Mouse (Mus musculus) MEL-GATA-1-ER (cell line): ENCODE measurements around the gene Ftsj3.
A peak's percentile ranks its signal among the peaks of the same experiment; 100 is the strongest.

Source experiments
- DNase-seq: peaks from one replicate; pipeline ENCODE4 v3.0.0-alpha.2; 2012; ENCODE audit warnings: low read depth; ENCODE audit errors: extremely low read depth

Ftsj3 gene

DNA sequence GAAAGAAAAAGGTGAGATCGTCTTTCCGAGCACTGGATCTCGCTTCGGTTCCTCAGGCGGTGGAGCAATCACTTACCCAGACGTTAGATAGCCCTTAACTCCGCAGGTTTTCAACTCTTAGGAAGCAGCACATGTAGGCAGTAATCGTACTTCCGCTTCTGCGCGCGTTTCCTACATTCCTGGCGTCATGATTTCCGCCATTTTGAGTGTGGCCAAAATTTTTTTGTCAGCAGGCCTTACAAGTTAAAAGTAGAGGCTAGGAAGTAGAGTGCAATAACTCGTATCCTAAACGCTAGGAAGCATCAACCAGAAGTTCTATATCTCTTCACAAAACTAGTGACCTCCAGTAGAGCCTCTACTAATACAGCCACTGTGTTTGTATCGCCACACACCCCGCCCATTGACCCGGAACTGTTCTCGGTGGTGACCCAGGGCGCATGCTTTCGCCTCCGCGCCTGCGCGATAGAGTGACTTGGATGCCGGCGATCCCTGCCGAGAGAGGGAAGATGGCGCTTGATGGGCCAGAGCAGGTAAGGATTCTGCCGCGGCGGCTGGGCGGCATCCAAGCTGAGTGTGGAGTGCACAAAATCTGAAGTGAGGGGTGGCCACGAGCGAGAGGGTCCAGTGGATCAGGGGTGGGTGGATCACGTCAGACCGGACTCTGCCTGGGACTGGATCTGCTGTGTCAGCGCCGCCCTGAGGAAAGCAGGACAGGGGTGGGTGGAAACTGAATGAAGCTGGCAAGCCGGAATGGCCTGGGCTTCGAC lies at the start of gene Ftsj3, which contains the start of gene Psmc5:
TSS of gene Ftsj3 (minus strand) at position 395 of the 767 bp plus-strand sequence.
TSS of gene Psmc5 (plus strand) at position 470 of the 767 bp plus-strand sequence.
- DNase-seq = peak; percentile 84

GRCm38 (mm10) chr11:106305348-106306064 lies 49.6 kb upstream of the Ftsj3 start:
- no peak for DNase-seq

DNA sequence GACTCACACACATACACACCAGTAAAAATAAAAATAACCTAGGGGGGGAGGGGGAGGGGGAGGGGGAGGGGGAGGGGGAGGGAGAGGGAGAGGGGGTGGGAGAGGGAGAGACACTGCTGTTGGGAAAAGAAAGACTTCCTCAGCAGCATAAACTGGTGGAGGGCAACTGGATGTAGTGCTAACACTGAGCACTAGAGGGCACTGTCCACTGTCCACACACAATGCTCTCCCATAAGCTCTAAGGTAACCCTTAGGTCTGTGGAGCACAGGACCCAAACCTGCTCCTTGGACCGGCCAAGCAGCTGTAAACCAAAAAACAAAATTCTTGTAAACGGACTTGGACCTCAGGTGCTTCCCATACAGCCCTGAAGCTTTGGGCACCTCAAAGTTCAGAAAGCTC lies 46.8 kb upstream of the Ftsj3 start:
- DNase-seq = peak; percentile 60

- DNase-seq = no peak
Measured at GRCm38 (mm10) chr11:106301765-106302164, 45.9 kb upstream of the Ftsj3 start, which contains the start of gene Gh. Gene Gh (minus strand): TSS chr11:106301865.

DNA sequence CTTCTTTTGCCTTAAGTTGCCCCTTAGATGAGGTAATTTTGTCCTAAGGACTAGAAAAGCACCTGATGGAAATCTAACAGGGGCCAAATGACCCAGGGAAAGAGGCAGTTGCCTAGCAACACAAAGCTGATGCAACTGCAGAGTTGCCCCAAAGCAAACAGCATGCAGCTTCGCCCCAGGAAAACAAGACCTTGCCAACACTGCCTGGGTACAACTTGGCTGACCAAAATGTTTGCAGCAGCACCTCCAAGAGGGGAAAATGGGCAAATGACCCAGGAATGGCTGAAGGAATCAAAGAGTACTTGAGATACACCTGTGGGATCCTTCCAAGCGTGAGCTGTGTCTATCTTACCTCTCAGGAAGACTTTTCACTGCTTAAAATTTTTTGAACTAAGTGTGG lies 36.0 kb upstream of the Ftsj3 start:
- DNase-seq = no peak

GRCm38 (mm10) chr11:106290376-106290775 lies 34.5 kb upstream of the Ftsj3 start:
- no peak for DNase-seq

- DNase-seq = no peak
Measured at GRCm38 (mm10) chr11:106289369-106289768, 33.5 kb upstream of the Ftsj3 start.

DNA sequence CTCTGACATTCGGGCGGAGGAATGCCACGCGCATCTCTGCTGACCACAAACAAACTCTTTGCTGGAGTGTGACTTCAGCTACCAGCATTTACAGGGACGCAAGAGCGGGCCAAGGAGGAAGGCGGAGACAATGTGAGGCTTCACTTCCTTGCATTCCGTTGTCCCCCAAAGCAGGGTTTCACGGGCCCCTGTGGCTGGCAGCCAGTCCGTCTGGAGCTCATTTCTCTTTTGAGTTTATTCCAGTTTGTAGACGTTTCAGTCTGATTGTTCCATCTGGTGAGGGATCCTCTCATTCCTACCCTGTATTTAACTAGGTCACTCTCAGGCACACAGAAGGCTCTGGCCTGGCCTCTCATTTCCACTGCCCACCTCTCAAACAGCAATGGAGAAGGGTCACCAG lies 31.1 kb upstream of the Ftsj3 start:
- no peak for DNase-seq

DNA sequence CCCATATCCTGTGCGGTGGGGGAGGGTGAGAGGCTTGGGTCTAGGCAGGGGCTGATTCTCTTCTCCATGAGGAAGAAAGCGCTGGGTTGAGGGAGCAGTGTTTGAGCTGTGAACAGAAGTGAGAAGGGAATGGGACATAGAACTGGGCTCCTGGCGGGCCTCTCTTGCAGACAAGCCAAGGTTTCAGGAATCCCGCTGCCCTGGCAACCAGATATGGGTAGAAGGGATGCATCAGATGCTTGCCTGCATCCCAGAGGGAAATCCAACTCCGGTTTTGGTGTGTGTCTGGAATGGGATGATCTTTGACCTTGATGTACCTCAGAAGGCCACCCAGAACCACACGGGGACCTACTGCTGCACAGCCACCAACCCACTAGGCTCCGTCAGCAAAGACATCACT lies 30.3 kb upstream of the Ftsj3 start:
- no peak for DNase-seq

DNA sequence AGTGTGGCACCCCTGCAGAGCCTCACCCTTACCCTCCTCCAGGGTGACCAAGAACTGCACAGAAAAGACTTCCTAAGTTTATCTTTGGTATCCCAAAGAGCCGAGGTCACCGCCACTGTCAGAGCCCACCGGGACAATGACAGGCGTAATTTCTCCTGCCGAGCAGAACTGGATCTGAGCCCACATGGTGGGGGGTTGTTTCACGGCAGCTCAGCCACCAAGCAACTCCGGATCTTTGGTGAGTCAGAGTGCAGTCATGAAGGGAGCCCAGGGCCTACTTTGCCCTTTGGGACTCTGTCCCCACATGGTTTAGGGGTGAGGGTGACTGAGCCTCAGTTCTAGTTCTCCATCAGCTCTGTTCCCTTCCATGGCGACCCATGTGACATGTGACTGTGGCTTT lies 28.2 kb upstream of the Ftsj3 start:
- no peak for DNase-seq

DNA sequence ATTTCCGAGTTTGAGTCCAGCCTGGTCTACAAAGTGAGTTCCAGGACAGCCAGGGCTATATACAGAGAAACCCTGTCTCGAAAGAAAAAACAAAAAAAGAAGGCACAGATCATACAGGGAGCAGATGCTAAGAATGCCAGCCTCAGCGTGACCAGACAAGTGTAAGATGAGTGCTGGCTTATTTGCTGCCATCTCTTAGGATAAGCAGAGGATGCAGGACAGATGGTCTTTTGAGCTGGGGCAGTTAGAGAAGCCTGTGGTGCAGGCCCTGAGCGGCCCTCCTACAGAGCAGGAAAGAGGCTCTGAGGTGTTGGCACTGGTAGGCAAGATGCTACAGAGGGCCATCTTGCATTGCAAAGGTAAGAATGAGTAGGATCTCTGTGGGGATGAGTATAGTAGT lies 27.5 kb upstream of the Ftsj3 start:
- DNase-seq = no peak

- no peak for DNase-seq
Measured at GRCm38 (mm10) chr11:106282452-106282851, 26.6 kb upstream of the Ftsj3 start.

GRCm38 (mm10) chr11:106276454-106276853 lies 20.6 kb upstream of the Ftsj3 start, which contains the start of gene Tcam1:
Gene Tcam1 (plus strand): TSS chr11:106276672.
- DNase-seq = peak; percentile 94

- no peak for DNase-seq
Measured at GRCm38 (mm10) chr11:106274971-106275411, 19.1 kb upstream of the Ftsj3 start.

DNA sequence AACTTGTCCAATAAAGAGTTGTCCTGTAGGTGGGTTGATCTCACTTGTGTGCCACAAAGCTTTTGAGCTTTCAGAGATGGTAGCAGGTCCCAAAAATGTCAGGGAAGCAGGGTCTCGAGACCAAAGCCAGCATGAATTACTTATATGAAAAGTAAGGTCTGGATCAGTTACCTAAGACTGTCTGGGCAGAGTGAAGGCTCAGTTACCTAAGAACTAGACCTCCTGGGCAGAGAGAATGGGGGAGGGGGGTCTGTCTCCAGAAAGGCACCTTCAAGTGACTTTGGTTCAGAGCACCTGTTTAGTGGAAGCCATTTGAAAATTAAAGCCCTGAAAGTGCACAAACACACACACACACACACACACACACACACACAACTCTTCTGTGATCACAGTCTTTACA lies 18.5 kb upstream of the Ftsj3 start:
- no peak for DNase-seq

DNA sequence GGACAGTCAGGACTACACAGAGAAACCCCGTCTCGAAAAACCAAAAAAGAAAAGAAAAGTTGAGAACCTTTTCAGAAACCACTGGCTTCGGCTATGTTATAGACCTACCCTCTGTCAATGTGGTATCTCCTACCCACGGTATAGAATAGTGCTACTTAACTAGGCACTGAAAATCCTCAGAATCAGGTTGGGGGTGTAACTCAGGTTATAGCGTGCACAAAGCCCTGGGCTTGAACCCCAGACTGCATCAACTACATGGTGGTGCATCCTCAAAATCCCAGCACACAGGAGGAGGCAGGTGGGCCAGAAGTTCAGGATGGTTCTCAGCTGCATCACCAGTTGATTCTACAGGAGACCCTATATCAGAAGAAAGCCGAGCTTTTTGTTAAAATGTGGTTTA lies 17.9 kb upstream of the Ftsj3 start:
- no peak for DNase-seq

DNA sequence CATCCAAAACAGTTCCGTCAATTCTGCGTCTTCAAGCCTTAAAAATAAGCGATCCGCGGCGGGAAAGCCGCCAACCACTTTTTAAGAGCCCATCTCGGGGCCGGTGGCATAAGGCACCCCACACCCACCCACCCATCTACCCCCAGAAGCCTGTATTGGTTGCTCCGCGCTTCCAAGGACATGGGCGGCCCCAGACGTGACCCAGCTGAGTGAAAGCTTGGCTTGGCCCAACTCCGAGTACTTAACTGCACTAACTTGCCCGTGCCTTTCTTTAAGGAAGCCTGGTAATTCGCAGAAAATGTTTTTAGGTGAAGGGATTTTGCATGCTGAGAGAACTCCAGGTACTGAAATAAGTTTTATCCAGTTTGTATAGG lies 17.4 kb upstream of the Ftsj3 start:
- DNase-seq = no peak

DNA sequence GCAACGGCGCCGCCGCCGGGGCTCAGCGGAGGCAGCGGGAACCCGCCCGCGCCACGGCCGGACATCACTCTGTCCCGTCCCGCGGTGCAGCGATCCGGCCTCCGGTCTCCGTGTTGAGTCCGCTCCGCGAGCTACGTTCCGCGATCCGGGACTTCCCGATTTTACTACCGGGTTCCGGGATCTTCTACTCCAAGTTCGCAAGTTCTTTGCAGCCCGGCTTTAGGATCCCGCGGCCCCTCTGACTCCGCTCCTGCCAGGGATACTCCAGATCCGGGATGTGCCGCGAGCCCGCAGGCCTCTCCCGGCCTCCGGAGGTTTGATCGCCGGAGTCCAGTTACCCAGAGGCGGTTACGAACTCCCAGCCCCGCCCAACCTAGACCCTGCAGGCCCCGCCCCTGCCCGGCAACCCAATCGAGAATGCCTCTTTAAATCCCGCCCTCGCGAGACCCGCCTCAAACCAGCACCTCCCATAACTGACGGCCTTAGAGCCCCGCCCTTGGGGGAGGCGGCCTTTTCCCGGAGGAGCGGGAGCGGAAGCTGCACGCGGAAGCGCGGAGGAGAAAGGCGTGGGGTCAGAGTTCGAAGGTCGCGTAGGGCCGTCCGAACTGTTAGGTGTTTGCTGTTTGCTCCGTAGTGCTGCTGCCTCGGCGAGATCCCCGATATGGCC lies 16.9 kb upstream of the Ftsj3 start, which contains the start of gene Smarcd2:
TSS of gene Smarcd2 (minus strand) at position 329 of the 667 bp plus-strand sequence.
- peak; percentile 92 for DNase-seq

DNA sequence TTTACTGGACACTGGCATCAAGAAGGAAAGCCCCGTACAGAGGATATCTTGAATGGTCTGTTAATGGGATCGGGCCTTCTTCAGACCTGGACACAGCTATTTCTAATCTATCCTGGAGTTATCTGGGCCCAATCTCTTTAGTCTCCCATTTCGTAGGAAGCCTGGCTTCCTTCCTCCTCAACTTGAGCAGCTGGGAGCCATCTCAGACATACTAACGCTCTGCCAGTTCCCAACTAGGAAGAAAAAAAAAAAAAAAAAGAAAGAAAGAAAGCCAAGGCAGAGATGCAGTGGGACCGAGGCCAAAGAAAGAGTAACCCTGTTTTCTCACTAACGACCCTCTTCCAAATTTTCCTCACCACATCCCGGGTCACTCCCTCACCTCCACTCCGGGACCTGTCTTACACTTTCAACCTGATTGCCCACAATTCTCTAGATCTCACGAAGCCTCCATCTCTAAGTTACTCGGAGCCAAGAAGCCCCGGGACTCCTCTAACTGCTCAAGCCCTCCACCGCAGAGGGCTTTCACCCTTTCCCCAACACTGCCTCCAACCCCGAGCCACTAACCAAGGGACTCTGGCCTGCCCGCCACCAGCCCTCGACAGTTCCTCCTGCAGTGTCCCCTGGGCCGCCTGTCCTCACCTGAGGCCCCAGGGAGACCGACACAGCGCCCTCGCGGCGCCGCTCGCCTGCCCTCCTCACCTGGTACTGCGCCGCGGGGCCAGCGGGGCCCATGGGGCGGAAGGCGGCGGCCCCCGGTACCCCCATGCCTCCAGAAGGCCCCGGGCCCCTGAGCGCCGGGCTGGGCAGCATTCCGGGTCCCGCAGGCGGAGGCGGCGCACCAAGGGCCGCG lies 16.1 kb upstream of the Ftsj3 start:
- no peak for DNase-seq

DNA sequence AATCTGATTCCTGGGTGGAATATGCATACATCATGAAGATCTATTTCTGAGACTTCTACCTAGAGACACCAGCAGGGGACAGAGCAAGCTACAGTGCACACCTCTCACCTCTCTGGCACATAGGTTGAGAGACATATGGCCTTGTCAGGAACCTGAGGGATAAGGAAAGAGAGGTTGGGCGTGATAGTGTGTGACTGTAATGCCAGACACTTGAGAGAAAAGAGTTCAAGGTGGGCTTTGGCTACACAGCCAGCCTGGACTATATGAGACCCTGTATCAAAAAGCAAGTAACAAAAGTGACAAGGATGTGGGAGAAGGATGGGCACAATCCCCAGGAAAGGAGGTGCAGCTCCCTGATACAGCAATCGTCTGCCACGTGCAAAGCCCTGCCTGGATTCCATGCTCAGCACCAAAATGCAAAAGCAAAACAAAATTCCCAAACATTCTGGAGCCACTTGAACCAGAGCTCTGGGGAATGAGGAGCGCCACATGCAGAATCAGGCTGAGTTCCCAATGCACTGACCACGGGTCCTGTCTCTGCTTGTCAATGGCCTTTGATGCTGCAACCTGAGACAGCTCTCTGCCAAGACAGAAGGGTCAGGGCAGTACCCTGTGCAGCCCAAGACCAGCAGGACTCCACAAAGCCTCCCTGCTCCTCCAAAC lies 15.4 kb upstream of the Ftsj3 start:
- no peak for DNase-seq

- no peak for DNase-seq
Measured at GRCm38 (mm10) chr11:106269060-106269431, 13.2 kb upstream of the Ftsj3 start.
